In the genomic region with DNA sequence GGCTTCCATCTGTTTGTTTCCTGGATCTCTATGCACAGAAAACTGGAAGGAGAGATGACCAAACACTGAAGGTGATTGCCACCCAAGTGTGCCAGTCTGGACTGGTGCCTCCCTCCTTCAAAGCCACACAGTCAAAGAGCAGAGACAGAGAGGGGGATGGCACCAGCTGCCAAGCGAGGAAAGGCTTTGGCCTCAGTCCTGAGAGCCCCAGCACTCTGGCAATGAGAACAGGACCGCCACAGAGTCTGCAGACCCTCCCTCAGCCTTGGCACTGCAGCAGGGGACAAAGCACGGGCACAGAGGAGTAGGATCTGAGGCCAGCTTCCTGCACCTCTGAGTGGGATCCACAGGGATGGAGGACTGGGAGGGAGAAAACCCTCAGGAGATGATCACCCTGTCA, we compare ENCODE assay signal across 28 mouse cellular contexts. TPM values are rescaled to one million over a fixed set of nuclear protein-coding genes. Genes with fewer than 3 reads are reported as not detected.
DNase-seq lines count a peak whose midpoint lies in the region; ATAC-seq and TF ChIP-seq lines count a peak whose summit lies in the region.
"Had no signal": no experiment of that assay in that cellular context is flagged by ENCODE, and none has a peak within 500 bp of the region (broad histone marks: within the 10 kb centered on the region; RNA-seq: fewer than 3 reads in every experiment).

No protein-coding gene starts in this region.

- no peaks in the 10 kb centered on the region for H3K9me3 ChIP-seq in forebrain, embryonic 14.5 days (replicated peaks; ENCODE audit: control insufficient read depth, low read length)
- H3K9me3 ChIP-seq in forebrain, embryonic 13.5 days (replicated peaks) = no peaks in the 10 kb centered on the region
- H3K9me3 ChIP-seq in midbrain, embryonic 10.5 days (replicated peaks) = no peaks in the 10 kb centered on the region
- no peaks in the 10 kb centered on the region for H3K9me3 ChIP-seq in midbrain, embryonic 15.5 days
- H3K9me3 ChIP-seq in hindbrain, embryonic 14.5 days (ENCODE audit: control insufficient read depth, low read length) = no peaks in the 10 kb centered on the region
- no peaks in the 10 kb centered on the region for H3K9me3 ChIP-seq in kidney, embryonic 16.5 days (ENCODE audit: low read length)
- H3K9me3 ChIP-seq: embryonic facial prominence, embryonic 15.5 days; kidney, embryonic 15.5 days; limb, embryonic 10.5 days; liver, embryonic 15.5 days; neural tube, embryonic 12.5 days had no signal

- peaks cover 6% of the 10 kb centered on the region for H3K4me1 ChIP-seq in forebrain, embryonic 14.5 days (ENCODE audit: control insufficient read depth, insufficient read depth, low read length)
- H3K4me1 ChIP-seq in forebrain, embryonic 13.5 days = peaks cover 28% of the 10 kb centered on the region
- H3K4me1 ChIP-seq in midbrain, embryonic 10.5 days = peaks cover 31% of the 10 kb centered on the region
- H3K4me1 ChIP-seq in midbrain, embryonic 15.5 days = peaks cover 9% of the 10 kb centered on the region
- peaks cover 4% of the 10 kb centered on the region; the same call in 1 of the 2 replicates for H3K4me1 ChIP-seq in hindbrain, embryonic 14.5 days (replicated peaks; ENCODE audit: control insufficient read depth, insufficient read depth, low read length)
- H3K4me1 ChIP-seq in kidney, embryonic 16.5 days (ENCODE audit: insufficient read depth, low read length) = peaks cover 4% of the 10 kb centered on the region
- H3K4me1 ChIP-seq: liver, embryonic 15.5 days had no signal

- 60% methylated on average over 3 of the region's 3 CpGs for WGBS in forebrain, embryonic 14.5 days
- 55% methylated on average over 3 of the region's 3 CpGs for WGBS in forebrain, embryonic 13.5 days
- WGBS in midbrain, embryonic 10.5 days = 73% methylated on average over 3 of the region's 3 CpGs
- WGBS in midbrain, embryonic 15.5 days = 69% methylated on average over 3 of the region's 3 CpGs
- WGBS in hindbrain, embryonic 14.5 days = 51% methylated on average over 3 of the region's 3 CpGs
- 71% methylated on average over 3 of the region's 3 CpGs for WGBS in kidney, embryonic 16.5 days

- H3K27ac ChIP-seq in forebrain, embryonic 14.5 days (ENCODE audit: low read depth, low read length) = no peak overlapping the region
- no peak overlapping the region for H3K27ac ChIP-seq in forebrain, embryonic 13.5 days
- H3K27ac ChIP-seq in midbrain, embryonic 10.5 days (replicated peaks) = peak overlapping the region; percentile 55; the same call in 1 of the 2 replicates
- no peak overlapping the region for H3K27ac ChIP-seq in midbrain, embryonic 15.5 days
- H3K27ac ChIP-seq in hindbrain, embryonic 14.5 days = no peak overlapping the region
- no peak overlapping the region for H3K27ac ChIP-seq in kidney, embryonic 16.5 days (ENCODE audit: low read length)
- H3K27ac ChIP-seq: embryonic facial prominence, embryonic 15.5 days; kidney, embryonic 15.5 days; left cerebral cortex, adult 2 months; limb, embryonic 10.5 days; liver, embryonic 15.5 days; neural tube, embryonic 12.5 days; stomach, postnatal 0 days had no signal

- TF ChIP-seq POLR2A in brain, embryonic 14.5 days (IDR thresholded peaks at IDR 0.05; ENCODE audit: borderline replicate concordance, extremely low read depth, insufficient read depth, insufficient read length, poor library complexity, severe bottlenecking) = no peak

- no peak for TF ChIP-seq CTCF in brain, embryonic 14.5 days (IDR thresholded peaks at IDR 0.05; ENCODE audit: borderline replicate concordance, extremely low read depth, insufficient read depth, insufficient read length)

- H3K9ac ChIP-seq in forebrain, embryonic 14.5 days (ENCODE audit: low read length) = no peak overlapping the region
- no peak overlapping the region for H3K9ac ChIP-seq in forebrain, embryonic 13.5 days
- no peak overlapping the region for H3K9ac ChIP-seq in midbrain, embryonic 15.5 days
- no peak overlapping the region for H3K9ac ChIP-seq in hindbrain, embryonic 14.5 days
- no peak overlapping the region for H3K9ac ChIP-seq in kidney, embryonic 16.5 days (replicated peaks; ENCODE audit: low read length)
- H3K9ac ChIP-seq: embryonic facial prominence, embryonic 15.5 days; kidney, embryonic 15.5 days; liver, embryonic 15.5 days; neural tube, embryonic 12.5 days had no signal

- no peaks in the 10 kb centered on the region for H3K27me3 ChIP-seq in forebrain, embryonic 14.5 days (replicated peaks; ENCODE audit: control insufficient read depth, insufficient read depth, low read length)
- no peaks in the 10 kb centered on the region for H3K27me3 ChIP-seq in forebrain, embryonic 13.5 days
- peaks cover 52% of the 10 kb centered on the region for H3K27me3 ChIP-seq in midbrain, embryonic 10.5 days (ENCODE audit: low read depth, poor library complexity, severe bottlenecking)
- no peaks in the 10 kb centered on the region for H3K27me3 ChIP-seq in midbrain, embryonic 15.5 days (replicated peaks)
- no peaks in the 10 kb centered on the region for H3K27me3 ChIP-seq in hindbrain, embryonic 14.5 days (ENCODE audit: control insufficient read depth, insufficient read depth, low read length)
- H3K27me3 ChIP-seq in kidney, embryonic 16.5 days (ENCODE audit: insufficient read depth, low read length) = no peaks in the 10 kb centered on the region
- H3K27me3 ChIP-seq: kidney, embryonic 15.5 days had no signal

- DNase-seq in forebrain, embryonic 14.5 days (ENCODE audit: low spot score) = peak; percentile 29
- no peak for DNase-seq in midbrain, embryonic 10.5 days (ENCODE audit: low spot score)
- peak; percentile 69 for DNase-seq in brain, embryonic 14.5 days (ENCODE audit: low read depth)
- DNase-seq in hindbrain, embryonic 14.5 days (ENCODE audit: low spot score) = no peak
- DNase-seq in lung, adult 18-20 months = no peak
- DNase-seq: adrenal gland, postnatal 36 days; cerebellum, adult 11-12 months; gastrocnemius, postnatal 10 days; heart, adult 11 months; kidney, postnatal 4 days; layer of hippocampus, adult 9-11 months; liver; lung, postnatal 4 days; thymus, adult 2 months had no signal

- H3K4me3 ChIP-seq in forebrain, embryonic 14.5 days (ENCODE audit: low read depth, low read length) = no peak overlapping the region
- no peak overlapping the region for H3K4me3 ChIP-seq in forebrain, embryonic 13.5 days
- no peak overlapping the region for H3K4me3 ChIP-seq in midbrain, embryonic 10.5 days
- H3K4me3 ChIP-seq in midbrain, embryonic 15.5 days = no peak overlapping the region
- H3K4me3 ChIP-seq in hindbrain, embryonic 14.5 days (replicated peaks; ENCODE audit: low read length) = no peak overlapping the region
- H3K4me3 ChIP-seq in kidney, embryonic 16.5 days (ENCODE audit: low read length) = no peak overlapping the region
- H3K4me3 ChIP-seq: embryonic facial prominence, embryonic 15.5 days; kidney, embryonic 15.5 days; left cerebral cortex, adult 2 months; limb, embryonic 10.5 days; liver, embryonic 15.5 days; neural tube, embryonic 12.5 days had no signal

- no peak overlapping the region for H3K4me2 ChIP-seq in forebrain, embryonic 14.5 days (ENCODE audit: low read length)
- H3K4me2 ChIP-seq in forebrain, embryonic 13.5 days = no peak overlapping the region
- no peak overlapping the region for H3K4me2 ChIP-seq in midbrain, embryonic 15.5 days
- no peak overlapping the region for H3K4me2 ChIP-seq in hindbrain, embryonic 14.5 days (replicated peaks)
- H3K4me2 ChIP-seq in kidney, embryonic 16.5 days (replicated peaks; ENCODE audit: low read depth, low read length) = no peak overlapping the region
- H3K4me2 ChIP-seq: embryonic facial prominence, embryonic 15.5 days; heart, embryonic 11.5 days; kidney, embryonic 15.5 days; liver, embryonic 15.5 days; neural tube, embryonic 12.5 days had no signal

- no peak for ATAC-seq in forebrain, embryonic 14.5 days
- no peak; the same call in 1 of the 2 replicates for ATAC-seq in forebrain, embryonic 13.5 days
- no peak for ATAC-seq in midbrain, embryonic 15.5 days (replicated peaks)
- ATAC-seq in hindbrain, embryonic 14.5 days (ENCODE audit: low FRiP score) = peak; percentile 46; the same call in 1 of the 2 replicates
- no peak for ATAC-seq in kidney, embryonic 16.5 days (ENCODE audit: low FRiP score, low TSS enrichment)
- ATAC-seq: intestine, postnatal 0 days had no signal

- H3K36me3 ChIP-seq in forebrain, embryonic 14.5 days (ENCODE audit: control insufficient read depth, insufficient read depth, low read length) = no peaks in the 10 kb centered on the region
- H3K36me3 ChIP-seq in forebrain, embryonic 13.5 days (ENCODE audit: poor library complexity, severe bottlenecking) = no peaks in the 10 kb centered on the region
- no peaks in the 10 kb centered on the region for H3K36me3 ChIP-seq in midbrain, embryonic 10.5 days
- no peaks in the 10 kb centered on the region for H3K36me3 ChIP-seq in midbrain, embryonic 15.5 days (replicated peaks)
- H3K36me3 ChIP-seq in hindbrain, embryonic 14.5 days (replicated peaks; ENCODE audit: control insufficient read depth, insufficient read depth) = no peaks in the 10 kb centered on the region
- H3K36me3 ChIP-seq in kidney, embryonic 16.5 days (ENCODE audit: insufficient read depth, low read length) = no peaks in the 10 kb centered on the region
- H3K36me3 ChIP-seq: embryonic facial prominence, embryonic 15.5 days; kidney, embryonic 15.5 days; limb, embryonic 10.5 days; liver, embryonic 15.5 days; neural tube, embryonic 12.5 days had no signal

RNA-seq across cellular contexts. Expression of gene 1810010D01Rik, which starts 38.2 kb away (rescaled TPM):
- polyA plus RNA-seq in forebrain, embryonic 14.5 days (2014; fragmentation: Nextera tagmentation; extraction: Ambion mirVana) = not detected in 2 replicates
- polyA plus RNA-seq in forebrain, embryonic 13.5 days (2015; fragmentation: Nextera tagmentation; extraction: Ambion mirVana) = 0.28 and 0.49 TPM in 2 replicates
- polyA plus RNA-seq in midbrain, embryonic 10.5 days (2016; fragmentation: Nextera tagmentation; extraction: Ambion mirVana) = 0.57 TPM in 1 of 2 replicates, not detected in the other
- not detected in 2 replicates for polyA plus RNA-seq in midbrain, embryonic 15.5 days (2015; fragmentation: Nextera tagmentation; extraction: Ambion mirVana)
- polyA plus RNA-seq in brain, embryonic 14.5 days (2012; rRNA removed) = 1.2 and 1.6 TPM in 2 replicates
- not detected in 2 replicates for polyA plus RNA-seq in hindbrain, embryonic 14.5 days (2014; fragmentation: Nextera tagmentation; extraction: Ambion mirVana)
- 0.27 and 0.30 TPM in 2 replicates for polyA plus RNA-seq in kidney, embryonic 16.5 days (2015; fragmentation: Nextera tagmentation; extraction: Ambion mirVana)
- polyA plus RNA-seq: heart, embryonic 11.5 days; heart, postnatal 0 days; lung, embryonic 16.5 days had no signal

Comparison
In these comparisons a context has a peak if more than half of its experiments do, and no peak if none do; other contexts are left out.
1. DNase-seq: peak in forebrain, embryonic 14.5 days (single experiment) and brain, embryonic 14.5 days (single experiment); none in midbrain, embryonic 10.5 days (single experiment), hindbrain, embryonic 14.5 days (single experiment) and lung, adult 18-20 months (0 of 2).